Mouse (Mus musculus): ENCODE results near the gene Aplnr.

Gene Aplnr

DNA sequence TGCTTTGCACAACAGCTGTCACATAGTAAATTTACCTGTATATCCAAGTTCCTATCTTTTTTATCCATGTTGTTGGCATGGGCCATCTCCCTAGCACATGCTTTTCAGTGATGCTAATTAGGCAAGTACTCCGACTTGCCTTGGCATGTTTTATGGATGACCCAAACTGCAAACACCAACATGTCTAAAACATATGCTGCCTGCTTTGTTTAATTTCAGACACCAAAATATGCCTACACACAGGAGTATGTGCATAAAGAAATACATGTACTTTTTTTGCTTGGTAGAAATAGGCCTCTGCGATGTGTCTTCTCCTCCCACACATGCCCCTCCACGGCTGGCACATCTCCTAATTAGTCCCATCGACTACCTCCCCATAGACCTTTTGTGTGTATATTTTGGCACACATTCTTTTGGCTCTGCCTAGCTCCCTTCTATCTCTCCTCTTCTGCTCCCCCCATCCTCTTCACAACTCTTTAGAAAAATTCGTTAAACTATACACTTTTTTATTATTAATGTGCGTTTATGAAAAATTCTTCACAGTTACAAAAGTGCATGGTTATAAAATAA lies 51.6 kb downstream of the Aplnr start:
- no peak for DNase-seq (ENCODE audit: low read depth, low spot score)
